Mouse (Mus musculus): Measurements from ENCODE around the gene Vmn2r36. TPM values are rescaled to one million over a fixed set of nuclear protein-coding genes. Genes with fewer than 3 reads are reported as not detected.
"Not testable (repeated sequence)": the region's sequence is repeated elsewhere in the genome, so short reads cannot be mapped to it uniquely, and the experiment has no call there.

Gene Vmn2r36
- polyA plus RNA-seq (2012; rRNA removed), result not detected in 2 replicates

- not testable (repeated sequence) for DNase-seq (ENCODE audit: low read depth)
Measured at GRCm38 (mm10) chr7:7902395-7902794, at the start of gene Vmn2r36. TSS of gene Vmn2r36 (minus strand) at chr7:7902495.

Other genes with a start within 250 kb of the Vmn2r36 start
- not detected in 2 replicates for gene Vmn2r34, start 213.0 kb downstream of the Vmn2r36 start, polyA plus RNA-seq (2012; rRNA removed)
- gene Vmn2r35, start 82.6 kb downstream of the Vmn2r36 start, polyA plus RNA-seq (2012; rRNA removed), result not detected in 2 replicates